Mouse (Mus musculus) liver, embryonic 13.5 days (tissue): ENCODE results near the gene D930048N14Rik. TPM values are rescaled to one million over a fixed set of nuclear protein-coding genes. Genes with fewer than 3 reads are reported as not detected.
A peak's percentile ranks its signal among the peaks of the same experiment; 100 is the strongest.
"Not testable (repeated sequence)": the region's sequence is repeated elsewhere in the genome, so short reads cannot be mapped to it uniquely, and the experiment has no call there.

Experiments
- ATAC-seq: fragments of 200-750 bp; cut with Nextera tagmentation; 2 replicates; pipeline ENCODE4 v1.8.0; 2017; ENCODE audit warnings: low read depth, mild to moderate bottlenecking, moderate number of reproducible peaks, moderate library complexity
- DNase-seq: peaks from one replicate; pipeline ENCODE4 v3.0.0; 2022
- H3K27ac ChIP-seq: fragments of 300-500 bp; sonication (generic); 2 replicates; pipeline ENCODE4 v1.5.1; 2015; ENCODE audit warnings: moderate library complexity, mild to moderate bottlenecking, inconsistent platforms
- H3K27me3 ChIP-seq: fragments of 300-500 bp; sonication (generic); 2 replicates; pipeline ENCODE4 v1.6.1; 2015; ENCODE audit warnings: mild to moderate bottlenecking, inconsistent platforms
- H3K36me3 ChIP-seq: fragments of 300-500 bp; sonication (generic); 2 replicates; pipeline ENCODE4 v1.6.1; 2015; ENCODE audit warnings: mild to moderate bottlenecking, inconsistent platforms
- H3K4me1 ChIP-seq: fragments of 300-500 bp; sonication (generic); replicated peaks from 2 replicates; pipeline ENCODE4 v1.6.1; 2015; ENCODE audit warnings: inconsistent platforms
- H3K4me2 ChIP-seq: fragments of 300-500 bp; sonication (generic); 2 replicates; pipeline ENCODE4 v1.6.1; 2015; ENCODE audit warnings: inconsistent platforms, mild to moderate bottlenecking, moderate library complexity
- H3K4me3 ChIP-seq: fragments of 300-500 bp; sonication (generic); replicated peaks from 2 replicates; pipeline ENCODE4 v1.5.1; 2015; ENCODE audit warnings: mild to moderate bottlenecking, inconsistent platforms
- H3K9ac ChIP-seq: fragments of 300-500 bp; sonication (generic); 2 replicates; pipeline ENCODE4 v1.6.1; 2015; ENCODE audit warnings: mild to moderate bottlenecking, inconsistent platforms
- H3K9me3 ChIP-seq: fragments of 300-500 bp; sonication (generic); replicated peaks from 2 replicates; pipeline ENCODE4 v1.6.1; 2016; ENCODE audit warnings: inconsistent platforms
- WGBS: fragments of 180-500 bp; shearing (Covaris S2); methylation state at CpG from one replicate; pipeline ENCODE4 v1.1.7; 2015; ENCODE audit not compliant: insufficient replicate concordance; 5-methylcytosine and 5-hydroxymethylcytosine counted together
- polyA plus RNA-seq: library from polyadenylated mRNA; unstranded; fragments of >200 nt; fragmentation: Nextera tagmentation; extraction: Ambion mirVana; gene quantifications from 2 replicates; pipeline ENCODE4 v1.2.1, GENCODE M21; 2015

D930048N14Rik gene
- polyA plus RNA-seq, 1 experiment from 2014 or later = 0.29 TPM

GRCm38 (mm10) chr11:51656798-51657521, 6.2 kb downstream of the D930048N14Rik start:
- DNase-seq = no peak
- peaks cover 13% of the 10 kb centered on the region for H3K27me3 ChIP-seq
- no peak overlapping the region for H3K4me2 ChIP-seq
- WGBS = 72% methylated on average over 10 of the region's 10 CpGs
- peaks cover 9% of the 10 kb centered on the region for H3K4me1 ChIP-seq
- H3K4me3 ChIP-seq = no peak overlapping the region
- no peaks in the 10 kb centered on the region for H3K36me3 ChIP-seq
- no peak overlapping the region for H3K9ac ChIP-seq
- H3K27ac ChIP-seq = no peak overlapping the region
- ATAC-seq = no peak
- H3K9me3 ChIP-seq = no peaks in the 10 kb centered on the region

DNA sequence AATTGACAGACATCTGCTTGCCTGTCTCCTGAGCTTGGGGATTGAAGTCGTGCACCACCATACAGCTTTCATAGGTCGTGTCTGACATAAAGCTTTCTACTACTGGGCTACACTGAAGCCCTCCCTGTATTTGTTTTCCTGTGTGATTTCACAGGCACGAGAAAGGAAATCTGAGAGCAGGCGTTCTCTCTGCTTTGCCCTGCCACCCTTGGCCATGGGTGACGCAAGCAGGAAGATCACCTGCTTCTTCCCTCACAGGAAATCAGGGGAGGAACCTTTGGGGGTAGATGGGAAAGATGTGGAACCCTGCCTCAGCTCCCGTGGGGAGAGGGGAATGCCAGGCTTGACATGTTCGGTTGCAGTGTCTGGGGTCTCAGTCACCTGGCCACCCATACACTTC, 7.5 kb downstream of the D930048N14Rik start:
- Histone ChIP-seq H3K27me3 (0 out of 2 replicates have a peak, but pooled peaks cover 5% of the 10 kb centered on the region), H3K9me3 (no peaks in the 10 kb centered on the region), H3K9ac (no peak overlapping the region), H3K27ac (no peak overlapping the region), H3K36me3 (no peaks in the 10 kb centered on the region), H3K4me1 (peaks cover 9% of the 10 kb centered on the region), H3K4me3 (no peak overlapping the region), H3K4me2 (no peak overlapping the region)
- ATAC-seq (no peak), DNase-seq (no peak)
- 52% methylated on average over 7 of the region's 7 CpGs for WGBS

DNA sequence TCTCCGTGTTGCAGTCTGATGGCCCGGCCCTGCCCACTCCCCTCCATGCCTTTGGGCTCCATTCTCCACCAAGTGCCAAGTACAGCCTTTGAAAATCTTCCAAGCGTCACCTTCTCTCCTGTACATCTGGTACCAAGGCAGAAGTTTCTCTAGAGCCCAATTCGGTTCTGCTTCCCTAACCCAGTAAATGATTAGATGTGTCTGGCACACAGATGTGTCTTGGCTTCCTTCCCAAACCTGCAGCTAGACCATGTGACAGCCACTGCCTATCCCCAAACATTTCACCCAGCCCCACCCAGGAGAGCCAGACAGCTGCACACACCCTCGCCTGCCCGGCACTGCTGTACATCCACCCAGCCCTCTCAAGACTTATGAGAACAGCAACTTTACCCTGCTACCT, 8.0 kb downstream of the D930048N14Rik start:
- H3K9me3 ChIP-seq = no peaks in the 10 kb centered on the region
- H3K4me2 ChIP-seq = no peak overlapping the region
- no peak overlapping the region for H3K4me3 ChIP-seq
- no peaks in the 10 kb centered on the region for H3K36me3 ChIP-seq
- H3K27me3 ChIP-seq = 0 out of 2 replicates have a peak, but pooled peaks cover 3% of the 10 kb centered on the region
- H3K27ac ChIP-seq = no peak overlapping the region
- 53% methylated on average over 6 of the region's 6 CpGs for WGBS
- DNase-seq = no peak
- H3K9ac ChIP-seq = no peak overlapping the region
- H3K4me1 ChIP-seq = peaks cover 9% of the 10 kb centered on the region
- ATAC-seq = peak; percentile 51; the same call in 1 of the 2 replicates

DNA sequence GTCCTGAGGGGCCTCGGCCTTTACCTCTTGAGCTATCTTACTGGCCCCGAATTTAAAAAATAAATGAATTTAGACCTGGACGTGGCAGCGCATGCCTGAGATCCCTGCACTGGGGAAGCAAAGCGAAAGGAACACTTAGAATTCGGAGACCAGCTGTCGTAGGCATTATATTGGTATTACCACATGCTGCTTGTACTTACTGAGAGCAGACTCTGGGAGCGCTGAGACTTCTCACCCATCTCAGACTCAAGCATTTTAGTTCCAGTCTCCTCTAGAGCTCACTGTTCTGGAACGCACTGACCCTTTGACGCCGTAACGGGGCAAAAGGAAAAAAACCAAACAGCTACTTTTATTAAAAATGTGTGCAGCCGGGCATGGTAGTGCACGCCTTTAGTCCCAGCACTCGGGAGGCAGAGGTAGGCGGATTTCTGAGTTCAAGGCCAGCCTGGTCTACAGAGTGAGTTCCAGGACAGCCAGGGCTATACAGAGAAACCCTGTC, 11.2 kb downstream of the D930048N14Rik start:
- DNase-seq = no peak
- Histone ChIP-seq H3K4me2 (no peak overlapping the region), H3K27ac (no peak overlapping the region), H3K9me3 (no peaks in the 10 kb centered on the region), H3K36me3 (no peaks in the 10 kb centered on the region), H3K4me3 (no peak overlapping the region), H3K27me3 (no peaks in the 10 kb centered on the region), H3K9ac (no peak overlapping the region), H3K4me1 (peaks cover 9% of the 10 kb centered on the region)
- 78% methylated on average over 16 of the region's 16 CpGs for WGBS
- no peak for ATAC-seq

- no peaks in the 10 kb centered on the region for H3K36me3 ChIP-seq
- H3K4me1 ChIP-seq = peaks cover 9% of the 10 kb centered on the region
- DNase-seq = no peak
- H3K27ac ChIP-seq = no peak overlapping the region
- H3K9ac ChIP-seq = no peak overlapping the region
- no peaks in the 10 kb centered on the region for H3K27me3 ChIP-seq
- no peak overlapping the region for H3K4me2 ChIP-seq
- no peaks in the 10 kb centered on the region for H3K9me3 ChIP-seq
- ATAC-seq = no peak
- WGBS = 73% methylated on average over 7 of the region's 7 CpGs
- no peak overlapping the region for H3K4me3 ChIP-seq
Measured at GRCm38 (mm10) chr11:51662632-51663031, 11.9 kb downstream of the D930048N14Rik start.

DNA sequence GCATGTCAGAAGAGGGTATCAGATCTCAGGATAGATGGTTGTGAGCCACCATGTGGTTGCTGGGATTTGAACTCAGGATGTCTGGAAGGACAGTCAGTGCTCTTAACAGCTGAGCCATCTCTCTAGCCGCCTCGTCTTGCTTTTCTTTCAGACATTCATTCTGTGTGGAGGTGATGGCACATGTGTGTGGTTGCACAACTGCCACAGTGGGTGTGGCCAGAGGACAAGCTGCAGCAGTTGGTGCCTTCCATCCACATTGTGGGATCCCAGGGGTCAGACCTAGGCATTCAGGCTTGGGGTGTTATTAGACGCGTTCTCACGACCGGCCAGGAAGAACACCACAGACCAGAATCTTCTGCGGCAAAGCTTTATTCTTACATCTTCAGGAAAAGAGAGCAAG, 14.0 kb downstream of the D930048N14Rik start:
- not testable (repeated sequence) for H3K4me1 ChIP-seq, DNase-seq, H3K36me3 ChIP-seq, H3K27ac ChIP-seq, H3K27me3 ChIP-seq, H3K9me3 ChIP-seq, ATAC-seq, H3K4me2 ChIP-seq, H3K9ac ChIP-seq, H3K4me3 ChIP-seq
- 85% methylated on average over 7 of the region's 7 CpGs for WGBS

GRCm38 (mm10) chr11:51670846-51671245, 20.1 kb downstream of the D930048N14Rik start:
- DNase-seq = no peak
- ATAC-seq = no peak
- H3K4me2 ChIP-seq = no peak overlapping the region
- no peak overlapping the region for H3K9ac ChIP-seq
- H3K4me3 ChIP-seq = no peak overlapping the region
- 79% methylated on average over 7 of the region's 7 CpGs for WGBS
- H3K9me3 ChIP-seq = no peaks in the 10 kb centered on the region
- H3K27me3 ChIP-seq = no peaks in the 10 kb centered on the region
- no peaks in the 10 kb centered on the region for H3K36me3 ChIP-seq
- H3K4me1 ChIP-seq = no peaks in the 10 kb centered on the region
- H3K27ac ChIP-seq = no peak overlapping the region

GRCm38 (mm10) chr11:51671376-51671775, 20.6 kb downstream of the D930048N14Rik start:
- WGBS = 59% methylated on average over 2 of the region's 2 CpGs

DNA sequence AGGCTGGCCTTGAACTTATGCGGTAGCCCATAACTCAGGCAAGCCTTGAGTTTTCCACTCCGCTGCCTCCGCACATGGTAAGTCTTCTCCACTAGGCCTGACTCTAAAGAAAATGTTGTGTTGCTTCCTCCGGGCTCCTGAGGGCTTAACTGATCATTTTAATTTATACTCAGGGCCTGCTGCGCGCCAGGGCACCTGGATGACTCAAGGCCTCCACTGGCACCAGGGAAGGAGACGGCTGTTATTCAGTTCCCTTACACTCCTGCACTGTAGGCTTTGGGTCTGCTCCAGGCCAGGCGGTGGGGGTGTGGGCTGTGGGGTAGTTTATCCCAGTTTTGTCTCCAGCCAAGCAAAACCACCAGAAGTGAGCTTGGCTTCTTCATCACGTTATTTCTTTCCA, 22.5 kb downstream of the D930048N14Rik start:
- no peaks in the 10 kb centered on the region for H3K27me3 ChIP-seq
- no peak overlapping the region for H3K27ac ChIP-seq
- 78% methylated on average over 9 of the region's 9 CpGs for WGBS
- no peaks in the 10 kb centered on the region for H3K4me1 ChIP-seq
- no peaks in the 10 kb centered on the region for H3K9me3 ChIP-seq
- H3K4me2 ChIP-seq = no peak overlapping the region
- ATAC-seq = no peak
- H3K4me3 ChIP-seq = no peak overlapping the region
- no peaks in the 10 kb centered on the region for H3K36me3 ChIP-seq
- no peak overlapping the region for H3K9ac ChIP-seq
- no peak for DNase-seq

More at GRCm38 (mm10) chr11:51671376-51671775, 20.6 kb downstream of the D930048N14Rik start:
- Histone ChIP-seq H3K27ac (no peak overlapping the region), H3K4me1 (no peaks in the 10 kb centered on the region), H3K4me2 (no peak overlapping the region), H3K36me3 (no peaks in the 10 kb centered on the region), H3K9me3 (no peaks in the 10 kb centered on the region), H3K9ac (no peak overlapping the region), H3K4me3 (no peak overlapping the region), H3K27me3 (no peaks in the 10 kb centered on the region)
- ATAC-seq (no peak), DNase-seq (no peak)

- Histone ChIP-seq H3K36me3 (no peaks in the 10 kb centered on the region), H3K27me3 (no peaks in the 10 kb centered on the region), H3K4me2 (no peak overlapping the region), H3K4me1 (no peaks in the 10 kb centered on the region), H3K9me3 (no peaks in the 10 kb centered on the region), H3K4me3 (no peak overlapping the region), H3K27ac (no peak overlapping the region), H3K9ac (no peak overlapping the region)
- WGBS = 57% methylated on average over 5 of the region's 5 CpGs
- DNase-seq (no peak), ATAC-seq (no peak)
Measured at GRCm38 (mm10) chr11:51675386-51675785, 24.6 kb downstream of the D930048N14Rik start.

DNA sequence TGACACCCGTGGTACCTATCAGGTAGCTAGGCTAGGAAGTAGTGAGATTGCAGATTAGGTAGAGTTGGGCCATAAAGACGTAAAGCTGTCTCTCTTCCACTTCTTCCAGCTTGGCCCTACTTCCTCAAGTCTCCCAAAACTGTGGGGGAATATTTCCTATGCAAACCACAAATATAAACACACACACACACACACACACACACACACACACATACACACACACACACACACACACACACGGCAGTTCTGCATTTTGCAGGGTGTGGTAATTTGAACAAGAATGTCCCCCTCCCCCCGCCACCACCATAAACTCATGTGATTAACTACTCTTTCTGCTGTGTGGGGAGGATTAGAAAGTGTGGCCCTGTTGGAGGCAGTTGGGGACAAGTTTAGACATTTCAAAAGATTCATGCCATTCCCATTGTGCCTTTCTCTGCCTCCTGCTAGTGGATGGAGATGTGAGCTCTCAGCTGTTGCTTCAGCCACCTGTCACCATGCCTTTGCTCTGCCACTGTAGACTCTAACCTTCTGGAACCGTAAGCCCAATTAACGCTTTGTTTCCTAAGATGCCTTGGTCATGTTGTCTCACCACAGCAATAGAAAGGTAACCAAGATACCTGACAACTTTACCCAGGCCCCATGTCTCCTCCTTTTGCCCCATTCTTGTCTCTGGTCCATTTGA, 27.1 kb downstream of the D930048N14Rik start:
- H3K4me2 ChIP-seq = no peak overlapping the region
- DNase-seq (no peak), ATAC-seq (no peak)
- H3K4me1 ChIP-seq = peaks cover 8% of the 10 kb centered on the region
- H3K27me3 ChIP-seq = no peaks in the 10 kb centered on the region
- no peaks in the 10 kb centered on the region for H3K36me3 ChIP-seq
- H3K9ac ChIP-seq = no peak overlapping the region
- no peaks in the 10 kb centered on the region for H3K9me3 ChIP-seq
- no peak overlapping the region for H3K4me3 ChIP-seq
- 42% methylated on average over 6 of the region's 6 CpGs for WGBS
- H3K27ac ChIP-seq = no peak overlapping the region
